8 mouse cellular contexts compared by ENCODE assay signal in genomic region chr19:10040866-10041387, GRCm38 (mm10). TPM values are rescaled to one million over a fixed set of nuclear protein-coding genes. Genes with fewer than 3 reads are reported as not detected.
A peak's percentile ranks its signal among the peaks of the same experiment; 100 is the strongest.
DNase-seq lines count a peak whose midpoint lies in the region; ATAC-seq and TF ChIP-seq lines count a peak whose summit lies in the region.

No protein-coding gene starts in this region.

- 6% methylated on average over 20 of the region's 20 CpGs for WGBS in heart, embryonic 11.5 days (ENCODE audit: insufficient replicate concordance)
- 7% methylated on average over 20 of the region's 20 CpGs for WGBS in forebrain, embryonic 10.5 days
- WGBS in liver, embryonic 13.5 days (ENCODE audit: insufficient replicate concordance) = 9% methylated on average over 20 of the region's 20 CpGs

- in situ Hi-C loops in Patski (cut with MboI; ENCODE audit: low pct_unique_long_range_greater_than_20kb) = no loop called here

- no peak for TF ChIP-seq CTCF in Patski (IDR thresholded peaks at IDR 0.05)

- no peaks in the 10 kb centered on the region for H3K9me3 ChIP-seq in heart, embryonic 11.5 days (replicated peaks; ENCODE audit: control insufficient read depth, low read length)
- H3K9me3 ChIP-seq in forebrain, embryonic 10.5 days = no peaks in the 10 kb centered on the region; the same call in 1 of the 2 replicates
- H3K9me3 ChIP-seq in liver, embryonic 13.5 days (replicated peaks) = no peaks in the 10 kb centered on the region

- peaks cover 36% of the 10 kb centered on the region for H3K4me1 ChIP-seq in heart, embryonic 11.5 days (ENCODE audit: control insufficient read depth, insufficient read depth, low read length)
- peaks cover 25% of the 10 kb centered on the region for H3K4me1 ChIP-seq in forebrain, embryonic 10.5 days
- H3K4me1 ChIP-seq in liver, embryonic 13.5 days (replicated peaks) = peaks cover 79% of the 10 kb centered on the region

- peak overlapping the region; percentile 95 for H3K4me2 ChIP-seq in heart, embryonic 11.5 days
- peak overlapping the region; percentile 87 for H3K4me2 ChIP-seq in liver, embryonic 13.5 days

- H3K4me3 ChIP-seq in heart, embryonic 11.5 days (ENCODE audit: low read depth, low read length) = peak overlapping the region; percentile 76
- H3K4me3 ChIP-seq in forebrain, embryonic 10.5 days = peak overlapping the region; percentile 74
- H3K4me3 ChIP-seq in liver, embryonic 13.5 days (replicated peaks) = peak overlapping the region; percentile 62

- POLR2A ChIA-PET in Patski (lab: Charles Lee) = no interaction called here

- H3K27me3 ChIP-seq in heart, embryonic 11.5 days (ENCODE audit: control insufficient read depth, insufficient read depth, low read length) = no peaks in the 10 kb centered on the region
- no peaks in the 10 kb centered on the region for H3K27me3 ChIP-seq in Patski
- H3K27me3 ChIP-seq in forebrain, embryonic 10.5 days (ENCODE audit: poor library complexity, severe bottlenecking) = peaks cover 53% of the 10 kb centered on the region
- H3K27me3 ChIP-seq in liver, embryonic 13.5 days = peaks cover 20% of the 10 kb centered on the region; the same call in 1 of the 2 replicates

- ATAC-seq in heart, embryonic 11.5 days (replicated peaks; ENCODE audit: insufficient number of reproducible peaks, low FRiP score, low TSS enrichment) = no peak
- ATAC-seq in Patski = peak; percentile 1
- no peak for ATAC-seq in liver, embryonic 13.5 days (ENCODE audit: low read depth)
- no peak for ATAC-seq in CD4-positive, CD25-positive, alpha-beta regulatory T cell, adult 4 months

- H3K9ac ChIP-seq in heart, embryonic 11.5 days (ENCODE audit: low read depth, low read length) = peak overlapping the region; percentile 79; the same call in 1 of the 2 replicates
- H3K9ac ChIP-seq in liver, embryonic 13.5 days = peak overlapping the region; percentile 69

- CTCF ChIA-PET in Patski (lab: Charles Lee) = interaction anchor here (1.3 to 8.3 kb wide), 3 partner anchors 42 to 159 kb away, joined by 4 to 78 read pairs (median 20); partner anchors contain the start of genes Best1, Fads1 and Rab3il1

- H3K27ac ChIP-seq in heart, embryonic 11.5 days (ENCODE audit: low read depth, low read length) = peak overlapping the region; percentile 78; the same call in 1 of the 2 replicates
- peak overlapping the region; percentile 86 for H3K27ac ChIP-seq in forebrain, embryonic 10.5 days
- peak overlapping the region; percentile 29; the same call in 1 of the 2 replicates for H3K27ac ChIP-seq in liver, embryonic 13.5 days

- no peaks in the 10 kb centered on the region for H3K36me3 ChIP-seq in heart, embryonic 11.5 days (ENCODE audit: control insufficient read depth, insufficient read depth, low read length)
- H3K36me3 ChIP-seq in forebrain, embryonic 10.5 days (replicated peaks) = no peaks in the 10 kb centered on the region
- H3K36me3 ChIP-seq in liver, embryonic 13.5 days = peaks cover 30% of the 10 kb centered on the region

- DNase-seq in heart, adult 11 months = no peak
- no peak for DNase-seq in Patski (ENCODE audit: low read depth, low spot score)
- DNase-seq in forebrain, embryonic 10.5 days (ENCODE audit: extremely low spot score, low spot score) = no peak
- DNase-seq in liver, embryonic 13.5 days = no peak
- DNase-seq in c-Kit-positive CD71-positive TER-119-positive erythroid progenitor cells, embryonic 14.5 days (ENCODE audit: low spot score) = no peak
- DNase-seq in thymus, postnatal 14 days = no peak

RNA-seq across cellular contexts. Expression of gene Fads3, which starts 0.4 kb away (rescaled TPM):
- polyA plus RNA-seq in heart, embryonic 11.5 days (2014; fragmentation: Nextera tagmentation; extraction: Ambion mirVana) = 15.8 and 17.9 TPM in 2 replicates
- 227 TPM for polyA plus RNA-seq in Patski (2021)
- polyA plus RNA-seq in forebrain, embryonic 10.5 days (2016; fragmentation: Nextera tagmentation; extraction: Ambion mirVana) = 4.6 and 5.5 TPM in 2 replicates
- 5.3 and 7.3 TPM in 2 replicates for polyA plus RNA-seq in liver, embryonic 13.5 days (2015; fragmentation: Nextera tagmentation; extraction: Ambion mirVana)
- not detected for polyA plus RNA-seq in CD4-positive, CD25-positive, alpha-beta regulatory T cell, adult 4 months (2017; shearing (Covaris generic))

RNA-seq across cellular contexts. Expression of gene Rab3il1, which starts 39.5 kb away (rescaled TPM):
- polyA plus RNA-seq in heart, embryonic 11.5 days (2014; fragmentation: Nextera tagmentation; extraction: Ambion mirVana) = 50.8 and 54.0 TPM in 2 replicates
- 0.71 TPM for polyA plus RNA-seq in Patski (2021)
- polyA plus RNA-seq in forebrain, embryonic 10.5 days (2016; fragmentation: Nextera tagmentation; extraction: Ambion mirVana) = 39.3 and 39.8 TPM in 2 replicates
- 196 and 207 TPM in 2 replicates for polyA plus RNA-seq in liver, embryonic 13.5 days (2015; fragmentation: Nextera tagmentation; extraction: Ambion mirVana)
- polyA plus RNA-seq in CD4-positive, CD25-positive, alpha-beta regulatory T cell, adult 4 months (2017; shearing (Covaris generic)) = not detected

RNA-seq across cellular contexts. Expression of gene Best1, which starts 39.5 kb away (rescaled TPM):
- polyA plus RNA-seq in heart, embryonic 11.5 days (2014; fragmentation: Nextera tagmentation; extraction: Ambion mirVana) = 0.10 and 0.41 TPM in 2 replicates
- polyA plus RNA-seq in Patski (2021) = not detected
- polyA plus RNA-seq in forebrain, embryonic 10.5 days (2016; fragmentation: Nextera tagmentation; extraction: Ambion mirVana) = 2.1 and 2.3 TPM in 2 replicates
- 0.17 and 0.20 TPM in 2 replicates for polyA plus RNA-seq in liver, embryonic 13.5 days (2015; fragmentation: Nextera tagmentation; extraction: Ambion mirVana)
- polyA plus RNA-seq in CD4-positive, CD25-positive, alpha-beta regulatory T cell, adult 4 months (2017; shearing (Covaris generic)) = under 1 TPM; 0.29 to 0.31 TPM

Comparison
In these comparisons a context has a peak if more than half of its experiments do, and no peak if none do; other contexts are left out.
1. H3K27ac ChIP-seq: peak in every context shown above with its lines; median percentile 86 in forebrain, embryonic 10.5 days; 78 in heart, embryonic 11.5 days; 29 in liver, embryonic 13.5 days.
2. RNA of gene Fads3, which starts 0.4 kb away (polyA plus RNA-seq): 227 TPM in Patski (single experiment); 15.8 to 17.9 TPM in heart, embryonic 11.5 days, 4.6 to 5.5 TPM in forebrain, embryonic 10.5 days, 5.3 to 7.3 TPM in liver, embryonic 13.5 days and not detected in CD4-positive, CD25-positive, alpha-beta regulatory T cell, adult 4 months; every median in the first group is over 10 times any median in the second.
3. RNA of gene Rab3il1, which starts 39.5 kb away (polyA plus RNA-seq): 196 to 207 TPM in liver, embryonic 13.5 days, 50.8 to 54.0 TPM in heart, embryonic 11.5 days and 39.3 to 39.8 TPM in forebrain, embryonic 10.5 days; 0.71 TPM in Patski (single experiment) and not detected in CD4-positive, CD25-positive, alpha-beta regulatory T cell, adult 4 months; every median in the first group is over 10 times any median in the second.
4. Peak in every context shown above with its lines, with median percentiles within 50 percentile points of each other: H3K4me3 ChIP-seq.